Mouse (Mus musculus) WW6 (cell line): ENCODE measurements around the gene Tecpr1.

Source experiments
- DNase-seq: peaks from one replicate; pipeline ENCODE4 v3.0.0-alpha.2; 2013; ENCODE audit warnings: low read depth, low spot score

The Tecpr1 gene

GRCm38 (mm10) chr5:144223503-144223862 is at the start of gene Tecpr1:
Gene Tecpr1, minus strand, starts transcription at chr5:144223615.
- peak; percentile 83 for DNase-seq

DNA sequence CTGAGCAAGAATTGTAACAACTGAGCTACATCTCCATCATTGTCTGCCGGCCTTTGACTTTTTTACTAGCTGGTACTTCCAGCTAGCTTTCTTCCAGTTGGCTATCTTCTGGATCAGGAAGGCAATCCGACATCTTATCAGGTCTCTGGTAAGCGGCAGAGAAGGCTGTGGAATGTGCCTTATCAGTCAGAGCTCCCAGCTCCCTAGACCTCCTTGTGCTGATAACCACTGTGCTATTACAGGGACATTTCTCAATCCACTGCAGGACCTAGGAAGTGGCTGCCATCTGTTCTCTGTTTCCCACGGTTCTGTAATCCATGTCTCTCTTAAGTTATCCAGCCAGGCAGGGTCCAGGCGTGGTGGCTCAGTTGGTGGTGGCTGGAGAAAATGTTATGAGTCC is 48.4 kb upstream of the Tecpr1 start:
- DNase-seq = no peak

DNA sequence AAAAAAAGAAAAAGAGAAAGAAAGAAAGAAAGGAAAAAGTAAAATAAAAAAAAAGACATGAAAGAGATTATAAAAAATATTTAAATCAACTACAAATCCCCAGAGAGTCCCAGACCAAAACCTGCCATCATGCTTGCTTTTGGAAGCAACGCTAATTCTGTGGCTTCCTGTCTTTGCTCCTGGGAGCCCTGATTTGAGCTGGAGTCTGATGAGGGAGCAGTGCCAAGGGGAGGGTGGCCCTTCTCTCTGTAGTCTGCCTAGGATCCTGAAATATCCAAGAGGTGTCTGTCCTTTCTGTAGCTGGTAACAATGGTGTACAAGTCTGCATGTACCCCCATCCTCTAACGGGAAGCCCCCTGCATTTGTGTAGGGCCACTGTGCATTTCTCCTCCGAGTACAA is 47.7 kb upstream of the Tecpr1 start:
- DNase-seq = no peak

DNA sequence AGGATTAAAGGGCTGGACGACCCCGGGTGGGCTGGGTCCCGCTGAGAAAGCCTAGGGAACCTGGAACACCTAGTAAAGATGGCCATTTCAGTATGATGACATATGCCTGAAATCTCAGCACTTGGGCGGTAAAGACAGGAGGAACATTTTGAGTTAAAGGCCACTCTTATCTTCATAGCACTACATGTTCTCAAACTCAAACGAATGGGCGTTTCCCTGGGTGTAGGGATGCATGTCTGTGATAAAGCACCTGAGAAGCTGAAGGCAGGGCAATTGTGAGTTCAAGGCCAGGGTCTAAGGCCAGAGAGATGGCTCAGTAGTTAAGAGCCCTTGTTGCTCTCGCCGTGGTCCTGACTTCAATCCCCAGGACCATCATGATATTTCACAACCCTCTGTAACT is 47.0 kb upstream of the Tecpr1 start:
- DNase-seq = no peak

- no peak for DNase-seq
Observed at GRCm38 (mm10) chr5:144269926-144270325, 46.5 kb upstream of the Tecpr1 start.

DNA sequence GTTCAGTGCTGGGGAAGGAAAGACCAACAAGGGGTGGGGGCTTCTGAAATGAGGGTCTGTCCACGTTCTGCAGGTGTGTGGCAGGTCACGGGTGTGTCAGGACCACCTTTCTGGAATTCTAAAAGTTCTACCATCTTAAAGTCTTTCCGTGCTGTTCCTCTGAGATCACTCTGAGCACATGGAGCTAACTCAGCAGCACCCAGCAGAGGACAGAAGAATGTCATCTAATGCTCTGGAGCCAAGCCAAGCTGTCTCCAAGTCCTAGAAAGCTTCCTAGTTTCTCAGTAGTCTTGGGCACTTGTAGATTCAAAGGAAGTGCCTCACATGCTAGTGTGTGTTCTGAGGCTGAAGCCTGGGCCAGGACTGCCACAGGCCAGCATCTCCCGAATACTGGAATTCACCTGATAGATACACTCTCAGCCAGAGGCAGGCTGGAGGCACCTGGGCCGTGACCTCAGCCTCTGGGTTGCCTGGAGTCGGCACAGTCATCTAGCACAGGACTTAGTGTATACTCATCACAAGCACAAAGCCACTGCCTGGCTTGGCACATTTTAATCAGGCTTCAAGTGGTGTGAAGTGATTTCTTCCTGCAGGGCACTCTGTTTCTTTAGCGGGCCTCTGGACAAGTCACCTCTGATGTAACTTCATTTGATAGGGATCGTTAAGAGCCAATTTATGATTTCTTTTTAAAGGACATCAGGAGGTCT is 44.3 kb upstream of the Tecpr1 start:
- DNase-seq = no peak

- no peak for DNase-seq
Observed at GRCm38 (mm10) chr5:144263496-144263895, 40.1 kb upstream of the Tecpr1 start.

- no peak for DNase-seq
Observed at GRCm38 (mm10) chr5:144263082-144263481, 39.7 kb upstream of the Tecpr1 start.

GRCm38 (mm10) chr5:144261829-144262228 is 38.4 kb upstream of the Tecpr1 start:
- DNase-seq = no peak

DNA sequence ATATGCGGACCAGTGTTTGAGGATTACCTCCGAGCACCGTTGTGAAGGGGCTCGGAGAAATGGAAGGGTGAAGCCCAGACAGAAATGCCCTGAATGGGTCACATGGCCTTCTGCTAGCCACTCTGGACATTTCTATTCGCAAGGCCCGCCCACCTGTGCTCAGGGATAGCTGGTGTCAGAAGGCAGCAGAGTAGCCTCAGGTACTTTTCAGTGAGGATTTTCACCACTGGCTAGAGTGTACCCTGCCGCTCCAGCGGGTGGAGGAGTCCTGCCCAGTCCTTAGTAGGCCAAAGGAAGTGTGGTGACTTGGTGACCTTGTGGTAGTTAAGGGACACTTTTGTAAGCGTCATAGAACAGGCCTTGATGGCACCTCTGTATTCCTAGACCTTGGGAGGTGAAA is 37.9 kb upstream of the Tecpr1 start:
- DNase-seq = no peak

- no peak for DNase-seq
Observed at GRCm38 (mm10) chr5:144260464-144260863, 37.0 kb upstream of the Tecpr1 start.

DNA sequence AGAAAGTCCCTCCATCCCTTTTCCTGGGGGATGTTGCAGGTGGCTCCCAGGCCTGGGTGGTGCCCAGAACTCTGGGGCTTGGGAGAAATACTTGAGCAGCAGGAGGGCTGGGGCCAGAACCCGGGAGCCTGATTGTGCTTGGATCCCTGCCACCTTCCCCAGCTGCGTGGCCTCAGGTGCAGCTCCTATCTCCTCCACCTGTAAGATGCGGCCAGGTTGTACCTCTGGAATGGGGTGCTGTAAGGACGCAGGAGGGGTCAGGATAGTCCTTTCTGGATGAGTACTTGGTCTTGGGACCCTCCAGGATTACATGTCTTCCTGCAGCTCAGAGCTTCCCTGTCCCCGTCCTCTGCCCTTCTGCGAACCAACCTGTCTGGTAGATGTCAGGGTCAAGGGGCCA is 35.8 kb upstream of the Tecpr1 start:
- no peak for DNase-seq

DNA sequence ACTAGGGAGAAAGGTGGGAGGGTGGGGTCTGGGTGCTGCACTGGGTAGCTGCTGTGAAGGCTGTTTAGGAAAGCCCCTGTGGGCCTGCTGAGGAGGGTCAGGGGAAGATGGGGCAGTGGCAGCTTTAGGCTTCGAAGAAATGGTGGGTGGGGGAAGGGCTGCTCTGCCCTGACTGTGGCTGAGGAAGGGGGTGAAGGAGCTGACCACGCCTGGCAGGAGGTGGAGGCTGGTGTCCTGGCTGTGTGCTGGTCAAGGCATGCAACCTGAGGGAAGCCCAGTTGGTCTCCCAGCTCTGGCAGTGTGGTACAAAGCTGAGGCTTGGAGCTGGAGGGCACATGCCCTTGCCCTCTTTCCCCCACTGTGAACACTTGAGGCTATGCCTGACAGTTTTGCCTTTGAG is 35.3 kb upstream of the Tecpr1 start:
- DNase-seq = no peak

GRCm38 (mm10) chr5:144258131-144258611 is 34.8 kb upstream of the Tecpr1 start:
- DNase-seq = no peak

- no peak for DNase-seq
Observed at GRCm38 (mm10) chr5:144257451-144258110, 34.2 kb upstream of the Tecpr1 start.

DNA sequence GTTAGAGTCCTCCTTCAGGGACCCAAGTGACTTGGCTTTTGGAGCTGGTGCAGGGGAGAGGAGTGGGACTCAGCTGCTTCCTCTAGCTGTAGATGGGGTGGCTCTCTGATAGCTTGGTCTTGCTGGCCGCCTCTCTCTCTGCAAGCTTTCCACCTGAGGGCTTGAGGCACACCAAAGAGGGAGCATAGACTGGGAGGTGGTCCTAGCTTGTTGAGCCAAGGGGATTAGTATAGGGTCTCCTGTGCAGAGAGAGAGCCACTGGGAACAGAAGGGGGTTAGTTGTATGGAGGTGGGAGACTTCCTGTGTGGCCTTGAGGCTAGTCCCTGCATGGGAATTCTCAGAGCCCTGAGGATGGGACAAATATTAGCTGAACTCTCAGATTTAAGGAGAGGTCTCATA is 33.5 kb upstream of the Tecpr1 start:
- DNase-seq = no peak

DNA sequence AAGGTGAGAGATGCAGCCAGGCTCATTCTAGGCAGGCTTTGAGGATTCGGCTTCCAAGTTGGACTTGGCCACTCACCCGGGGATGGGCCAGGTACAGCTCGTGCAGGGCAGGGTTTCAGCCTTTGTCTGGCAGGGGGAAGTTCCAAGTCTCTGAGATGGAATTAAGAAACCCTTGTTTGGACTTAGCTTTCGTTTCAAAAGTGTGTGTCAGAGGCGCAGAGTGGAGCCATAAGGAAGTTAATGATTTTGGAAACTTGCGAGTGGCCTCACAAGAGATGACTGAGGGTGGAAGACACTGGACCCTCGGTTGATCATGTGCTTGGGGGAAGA is 33.1 kb upstream of the Tecpr1 start:
- DNase-seq = no peak

- no peak for DNase-seq
Observed at GRCm38 (mm10) chr5:144255632-144256540, 32.5 kb upstream of the Tecpr1 start.

GRCm38 (mm10) chr5:144254811-144255631 is 31.6 kb upstream of the Tecpr1 start:
- peak; percentile 47 for DNase-seq

DNA sequence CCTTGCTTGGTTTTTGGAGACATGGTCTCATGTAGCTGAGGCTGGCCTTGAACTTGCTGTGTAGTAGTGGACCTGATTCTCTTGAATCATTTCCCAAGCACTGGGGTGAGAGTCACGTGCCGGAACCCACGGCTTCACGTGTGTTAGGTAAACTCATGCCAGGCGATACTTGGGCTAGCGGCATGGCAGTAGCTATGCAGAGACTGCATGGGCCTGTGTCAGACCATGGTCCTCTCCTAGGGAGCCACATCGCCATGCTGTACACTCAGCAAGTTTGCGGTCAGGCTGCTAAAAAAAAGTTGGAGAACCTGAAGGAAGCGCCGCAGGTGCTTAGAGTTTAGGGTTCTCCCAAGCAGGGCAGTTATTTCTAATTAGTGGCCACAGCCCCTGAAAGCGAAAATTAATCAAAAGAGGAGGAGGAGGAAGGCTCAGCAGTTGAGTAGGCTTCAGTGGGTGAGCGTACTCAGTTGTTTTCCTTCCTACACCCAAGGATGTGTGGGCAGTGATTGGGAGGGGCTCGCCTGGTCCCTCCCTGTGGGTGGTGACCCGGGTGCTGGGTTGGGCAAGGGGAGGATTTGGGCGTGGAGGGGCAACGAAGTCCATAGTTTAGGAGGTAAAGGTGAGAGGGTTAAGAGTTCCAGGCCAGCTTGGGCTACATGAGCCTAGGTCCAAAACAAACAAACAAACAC is 30.9 kb upstream of the Tecpr1 start:
- no peak for DNase-seq

DNA sequence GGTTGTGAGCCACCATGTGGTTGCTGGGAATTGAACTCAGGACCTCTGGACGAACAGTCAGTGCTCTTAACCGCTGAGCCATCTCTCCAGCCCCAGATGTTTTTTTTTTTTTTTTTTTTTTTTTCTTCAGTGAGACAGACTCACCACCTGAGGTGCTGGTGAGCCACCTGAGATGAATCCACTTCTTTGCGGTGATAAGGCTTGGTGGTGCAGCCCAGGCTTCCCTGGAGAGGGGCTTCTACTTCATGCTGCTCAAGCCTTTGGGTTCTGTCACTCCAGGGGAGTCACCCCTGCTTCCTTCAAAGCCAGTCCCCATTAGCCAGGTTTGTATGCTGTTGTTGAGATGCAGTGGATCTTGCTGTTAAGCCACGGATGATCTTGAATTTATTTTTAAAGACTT is 29.8 kb upstream of the Tecpr1 start:
- no peak for DNase-seq
